Mouse (Mus musculus) skeletal muscle tissue, adult 2 months (tissue): Measurements from ENCODE around the gene Lrch4.

Source experiments
- DNase-seq: peaks from one replicate; pipeline ENCODE4 v3.0.0-alpha.2; 2012; ENCODE audit warnings: low read depth, low spot score

The Lrch4 gene

DNA sequence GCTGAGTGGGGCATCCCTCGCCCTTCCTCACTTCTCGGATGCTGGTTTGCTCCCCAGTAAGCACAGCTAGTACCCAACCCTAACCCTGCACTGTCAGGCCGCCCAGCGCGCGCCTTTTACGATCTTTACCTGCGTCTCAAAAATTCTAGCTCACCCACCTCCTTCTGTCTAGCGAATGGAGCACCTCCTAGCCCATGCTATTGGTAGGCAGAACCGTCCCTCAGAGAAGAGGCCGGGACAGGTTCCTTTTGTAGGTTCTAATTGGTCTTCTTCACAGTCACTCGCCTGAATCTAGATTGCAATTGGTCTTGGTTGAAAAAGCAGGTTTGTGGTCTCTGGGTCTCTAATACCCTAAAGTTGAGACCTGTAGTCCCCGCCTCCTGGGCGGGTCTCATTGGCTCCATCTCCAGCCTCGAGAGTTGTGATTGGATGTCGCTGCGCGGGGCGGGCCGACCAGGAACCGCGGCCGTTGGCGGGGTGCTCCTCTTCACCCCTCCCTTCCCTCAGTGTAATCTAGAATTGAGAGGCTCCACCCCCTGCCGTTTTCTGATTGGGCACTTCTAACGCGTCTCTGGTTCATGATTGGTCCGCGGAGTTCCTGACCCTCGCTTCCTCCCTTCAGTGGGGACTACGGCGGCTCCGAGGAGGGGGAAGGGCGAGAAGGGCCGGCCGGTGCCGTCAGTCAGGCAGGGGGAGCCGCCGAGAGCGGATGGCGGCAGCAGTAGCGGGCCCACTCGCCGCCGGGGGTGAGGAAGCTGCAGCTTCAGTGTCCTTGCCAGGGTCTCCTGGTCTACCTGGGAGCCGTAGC is at the start of gene Lrch4, which contains the start of the genes Fbxo24 and Gm20605:
Gene Lrch4 (plus strand): TSS at position 624 of the 808 bp plus-strand sequence.
Gene Fbxo24 (minus strand): TSS at position 505 of the 808 bp plus-strand sequence.
Gene Gm20605 (plus strand): TSS at position 678 of the 808 bp plus-strand sequence.
- peak; percentile 99 for DNase-seq

DNA sequence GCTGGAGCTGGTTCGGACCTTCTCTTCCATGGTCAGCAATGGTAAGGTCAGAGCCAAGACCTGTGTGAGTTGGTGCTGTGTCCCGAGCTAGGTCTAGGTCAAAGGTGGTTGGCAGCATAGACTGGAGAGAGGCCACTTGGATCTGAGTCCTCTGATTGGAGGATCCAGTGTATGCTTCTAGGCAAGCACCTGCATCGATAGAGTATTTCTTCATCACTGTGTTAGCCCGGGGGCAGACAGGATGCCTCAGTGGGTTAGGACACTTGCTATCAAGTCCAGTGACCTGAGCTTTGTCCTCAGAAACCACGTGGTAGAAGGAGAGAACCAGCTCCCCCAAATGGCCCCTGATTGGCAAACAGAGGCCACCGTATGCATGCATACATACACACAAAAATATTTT is 48.7 kb upstream of the Lrch4 start:
- no peak for DNase-seq

GRCm38 (mm10) chr5:137582702-137583101 is 46.2 kb upstream of the Lrch4 start:
- DNase-seq = no peak

GRCm38 (mm10) chr5:137583670-137584169 is 45.2 kb upstream of the Lrch4 start:
- DNase-seq = no peak

DNA sequence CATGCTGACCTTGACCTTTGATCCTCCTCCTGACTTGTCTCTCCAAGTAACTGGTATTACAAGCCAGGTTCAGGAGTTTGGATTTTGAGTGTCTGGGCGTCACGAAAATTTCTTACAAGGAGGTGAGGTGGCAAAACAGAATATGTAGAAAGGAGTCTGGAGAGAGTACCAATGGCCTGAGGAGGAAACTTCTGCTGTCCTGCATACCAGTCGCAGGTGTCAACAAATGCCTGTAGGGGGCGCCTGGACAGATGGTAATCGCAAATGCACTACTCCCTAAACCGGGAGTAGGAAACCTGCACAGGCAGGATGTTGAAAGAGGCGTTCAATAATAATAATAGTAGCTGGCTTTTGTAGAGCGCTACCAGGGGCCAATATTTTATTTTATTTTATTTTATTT is 43.9 kb upstream of the Lrch4 start:
- no peak for DNase-seq

GRCm38 (mm10) chr5:137590507-137590906 is 38.4 kb upstream of the Lrch4 start:
- no peak for DNase-seq

DNA sequence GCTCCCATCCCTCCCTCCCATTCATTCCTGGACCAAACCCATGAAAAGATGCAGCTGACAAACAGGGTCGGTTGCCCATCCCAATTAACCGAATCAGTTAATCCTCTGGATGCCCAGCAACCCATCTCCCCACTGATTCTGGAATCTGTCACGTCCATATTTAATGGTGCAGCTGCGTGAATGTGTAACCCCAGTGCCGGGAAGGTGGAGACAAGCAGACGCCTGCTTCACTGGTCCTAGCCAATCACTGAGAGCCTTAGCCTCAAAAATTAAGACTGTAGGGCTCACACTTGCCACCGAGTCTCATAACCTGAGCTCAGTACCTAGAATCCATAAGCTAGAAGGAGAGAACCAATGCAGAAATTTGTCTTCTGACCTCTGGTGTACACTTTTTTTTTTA is 33.0 kb upstream of the Lrch4 start:
- no peak for DNase-seq

GRCm38 (mm10) chr5:137596601-137597261 is 32.2 kb upstream of the Lrch4 start:
- peak; percentile 39 for DNase-seq

GRCm38 (mm10) chr5:137597625-137598024 is 31.3 kb upstream of the Lrch4 start:
- no peak for DNase-seq

DNA sequence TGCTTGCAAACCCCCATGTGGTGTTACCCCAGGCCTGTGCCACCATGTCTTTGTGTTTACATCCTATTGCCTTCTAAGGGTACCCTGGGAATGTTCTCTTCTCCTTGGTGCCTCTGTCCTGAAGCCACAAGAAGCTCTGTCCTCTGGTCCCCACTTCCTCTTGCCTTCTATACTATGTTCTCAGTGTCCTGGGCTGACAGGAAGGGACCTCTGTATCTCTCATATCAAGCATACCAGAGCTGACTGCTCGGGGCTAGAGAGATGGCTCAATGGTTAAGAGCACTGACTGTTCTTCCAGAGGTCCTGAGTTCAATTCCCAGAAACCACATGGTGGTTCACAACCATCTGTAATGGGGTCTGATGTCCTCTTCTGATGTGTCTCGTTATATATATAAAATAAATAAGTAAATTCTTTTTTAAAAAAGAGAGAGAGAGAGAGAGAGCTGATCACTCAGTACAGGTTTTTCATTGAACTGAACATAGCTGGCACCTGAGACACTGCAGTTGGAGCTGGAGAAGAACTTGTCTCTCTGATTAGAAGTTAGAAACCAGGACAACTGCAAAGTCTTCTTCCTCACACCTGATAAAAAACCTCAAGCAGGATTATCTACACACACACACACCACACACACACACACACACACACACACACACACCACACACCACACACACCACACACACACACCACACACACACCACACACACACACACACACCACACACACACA is 30.7 kb upstream of the Lrch4 start:
- no peak for DNase-seq

DNA sequence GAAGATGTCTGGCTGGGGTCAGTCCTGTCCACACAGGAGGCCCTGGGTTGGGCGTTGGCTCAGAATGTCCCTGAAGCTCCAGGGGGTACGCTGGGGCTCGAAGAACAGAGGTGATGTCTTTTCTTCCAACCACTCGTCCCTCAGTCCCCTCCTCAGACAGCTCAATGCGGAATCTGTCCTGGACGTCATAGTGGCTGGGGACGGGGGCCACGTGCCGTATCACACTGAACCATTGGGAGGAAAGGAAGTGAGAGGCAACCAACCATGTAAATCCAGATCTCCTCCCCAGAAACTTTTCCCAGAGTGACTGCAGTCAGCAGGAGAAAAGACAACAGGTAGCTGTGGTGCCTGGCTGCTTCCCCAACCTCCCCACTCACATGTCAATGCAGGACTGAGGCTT is 29.3 kb upstream of the Lrch4 start:
- DNase-seq = no peak

DNA sequence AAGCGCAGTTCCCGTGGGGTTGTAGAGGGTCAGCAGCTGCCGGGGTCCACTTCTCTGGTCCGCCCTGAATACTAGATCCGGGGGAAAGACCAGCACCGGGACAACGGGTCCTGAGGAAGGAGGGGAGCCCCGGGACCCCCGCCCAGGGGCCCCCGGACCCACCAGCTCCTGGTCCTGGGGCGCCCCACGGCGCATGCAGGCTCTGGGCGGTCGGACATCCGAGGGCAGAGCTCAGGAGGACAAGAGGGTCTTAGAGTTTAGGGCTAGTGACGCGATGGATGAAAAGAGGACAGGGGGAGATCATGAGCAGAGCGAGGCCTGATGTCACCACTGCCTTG is 28.7 kb upstream of the Lrch4 start:
- no peak for DNase-seq

DNA sequence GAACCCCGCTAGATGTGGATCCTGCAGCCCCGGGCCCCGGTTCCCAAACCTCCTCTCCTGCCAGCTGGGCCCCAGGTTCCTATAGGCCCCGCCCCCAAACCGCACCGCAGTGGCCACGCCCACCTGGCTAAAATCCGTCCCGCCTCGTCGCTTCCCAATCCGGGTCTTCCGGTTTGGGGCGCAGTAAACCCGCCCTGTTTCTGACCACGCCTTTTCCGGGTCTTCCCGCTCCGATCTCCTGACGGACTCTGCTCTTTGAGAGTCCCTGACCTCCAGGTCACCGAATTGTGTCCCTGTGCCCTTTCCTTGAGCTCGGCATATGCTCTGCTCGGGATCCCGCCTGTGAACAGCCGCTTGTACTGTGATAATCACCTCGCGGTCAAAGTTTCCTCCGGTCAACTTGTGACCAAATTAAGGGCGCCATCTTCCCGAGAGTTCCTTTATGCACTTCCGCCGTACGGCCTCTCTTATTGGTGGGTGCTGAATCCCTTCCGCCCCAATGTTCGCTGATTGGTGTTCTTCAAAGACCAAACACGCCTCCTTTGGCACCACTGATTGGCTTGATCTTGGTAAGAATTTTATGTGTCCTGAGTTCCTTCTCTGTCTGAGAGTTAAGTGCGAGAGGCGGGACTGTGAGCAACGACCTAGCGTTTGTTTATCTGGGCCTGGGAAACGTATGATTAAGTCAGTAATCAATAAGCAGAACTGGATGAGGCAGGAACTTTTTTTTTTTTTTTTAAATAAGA is 28.1 kb upstream of the Lrch4 start, which contains the start of gene Mospd3:
Gene Mospd3 (minus strand): TSS at position 440 of the 746 bp plus-strand sequence.
- peak; percentile 97 for DNase-seq

DNA sequence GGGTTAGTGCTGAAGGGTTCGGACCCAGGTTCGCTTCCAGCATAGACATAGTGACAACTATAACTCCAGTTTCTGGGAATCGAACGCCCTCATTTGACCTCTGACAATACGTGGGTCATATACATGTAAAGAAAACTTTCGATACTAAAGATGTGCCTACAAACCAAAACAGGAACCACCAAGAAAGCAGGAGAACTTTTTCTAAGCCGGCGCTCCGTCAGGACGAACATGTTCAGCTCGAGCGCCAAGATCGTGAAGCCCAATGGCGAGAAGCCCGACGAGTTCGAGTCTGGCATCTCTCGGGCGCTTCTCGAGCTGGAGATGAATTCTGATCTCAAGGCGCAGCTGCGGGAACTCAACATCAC is 27.6 kb upstream of the Lrch4 start:
- peak; percentile 27 for DNase-seq

GRCm38 (mm10) chr5:137607860-137608653 is 20.9 kb upstream of the Lrch4 start:
- DNase-seq = no peak

- DNase-seq = no peak
Observed at GRCm38 (mm10) chr5:137608654-137609190, 20.2 kb upstream of the Lrch4 start.

DNA sequence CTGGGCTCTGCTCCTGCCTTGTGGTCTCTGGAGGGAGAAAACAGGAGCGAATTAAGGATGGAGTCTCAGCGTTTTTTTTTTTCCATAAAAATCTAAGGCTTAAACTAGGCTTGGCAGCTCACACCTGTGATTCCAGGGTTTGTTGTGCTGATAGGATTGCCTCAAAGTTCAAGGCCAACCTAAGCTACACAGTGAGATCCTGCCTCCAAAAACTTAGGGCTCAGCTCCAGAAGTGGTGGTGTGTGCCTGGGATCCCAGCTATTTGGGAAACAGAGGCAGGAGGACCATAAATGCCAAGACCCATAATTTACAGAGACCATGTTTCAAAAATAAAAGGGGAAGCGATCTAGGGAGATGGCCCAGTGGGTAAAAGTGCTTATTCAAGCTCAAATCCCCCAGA is 19.6 kb upstream of the Lrch4 start:
- DNase-seq = no peak

GRCm38 (mm10) chr5:137610056-137610455 is 18.9 kb upstream of the Lrch4 start:
- no peak for DNase-seq

- DNase-seq = peak; percentile 86
Observed at GRCm38 (mm10) chr5:137610548-137611244, 18.2 kb upstream of the Lrch4 start.

DNA sequence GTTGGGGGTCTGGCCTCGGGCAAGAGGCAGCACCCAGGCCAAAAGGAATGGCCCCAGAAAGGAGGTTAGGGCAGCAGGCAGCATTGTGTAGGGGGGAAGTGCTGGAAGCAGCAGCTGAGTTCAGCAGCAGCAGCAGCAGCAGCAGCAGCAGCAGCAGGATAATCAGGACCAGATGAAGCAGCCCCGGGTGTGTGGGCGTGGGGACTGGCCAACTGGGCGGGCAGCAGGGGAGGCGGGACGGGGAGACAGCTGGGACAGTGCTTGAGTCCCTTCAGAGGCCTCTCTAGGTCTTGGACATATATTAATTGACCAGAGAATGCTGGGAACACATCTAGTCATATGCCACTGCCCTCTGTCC is 17.7 kb upstream of the Lrch4 start:
- peak; percentile 71 for DNase-seq
